Mouse (Mus musculus) ES-Bruce4 (cell line): ENCODE results near the gene Foxa3.

Experiments used
- CTCF ChIP-seq: IDR thresholded peaks from one replicate; pipeline ENCODE4 v1.8.1; 2011; ENCODE audit warnings: low read depth, low read length
- POLR2A ChIP-seq: IDR thresholded peaks from one replicate; pipeline ENCODE4 v1.8.1; 2011; ENCODE audit warnings: low read length; ENCODE audit not compliant: insufficient read depth

DNA sequence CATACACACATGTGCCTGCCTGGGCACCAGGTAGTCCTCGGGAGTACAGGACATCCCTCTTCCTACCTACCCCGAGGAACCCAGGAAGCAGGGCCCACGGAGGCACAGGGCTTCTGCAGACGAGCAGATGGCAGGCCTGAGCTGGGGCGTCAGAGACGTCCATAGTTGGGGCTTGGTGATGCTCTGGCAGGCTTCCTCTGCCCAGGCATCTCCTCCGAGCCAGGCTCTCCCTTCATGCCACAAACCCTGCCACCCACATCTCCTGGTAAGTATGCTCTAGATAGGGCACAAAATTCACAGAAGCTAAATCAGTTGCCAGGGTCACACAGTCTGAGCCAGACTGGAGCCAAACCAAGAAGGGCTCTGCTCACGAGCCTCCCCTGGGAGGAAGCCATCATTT lies 26.8 kb upstream of the Foxa3 start:
- no peak for TF ChIP-seq CTCF
- TF ChIP-seq POLR2A, result no peak
